Mouse (Mus musculus) embryonic facial prominence, embryonic 12.5 days (tissue): ENCODE results near the gene Msl1. TPM values are rescaled to one million over a fixed set of nuclear protein-coding genes. Genes with fewer than 3 reads are reported as not detected.

Source experiments
- ATAC-seq: fragments of 200-750 bp; cut with Nextera tagmentation; 2 replicates; pipeline ENCODE4 v1.8.0; 2017; ENCODE audit not compliant: insufficient number of reproducible peaks, insufficient read depth, low FRiP score, low TSS enrichment
- H3K27ac ChIP-seq: fragments of 300-500 bp; sonication (generic); 2 replicates; pipeline ENCODE4 v1.5.1; 2016; ENCODE audit warnings: mild to moderate bottlenecking
- H3K27me3 ChIP-seq: fragments of 300-500 bp; sonication (generic); 2 replicates; pipeline ENCODE4 v1.6.1; 2016; ENCODE audit warnings: mild to moderate bottlenecking, moderate library complexity
- H3K36me3 ChIP-seq: fragments of 300-500 bp; sonication (generic); 2 replicates; pipeline ENCODE4 v1.6.1; 2016; ENCODE audit warnings: mild to moderate bottlenecking
- H3K4me1 ChIP-seq: fragments of 300-500 bp; sonication (generic); 2 replicates; pipeline ENCODE4 v1.6.1; 2016
- H3K4me2 ChIP-seq: fragments of 300-500 bp; sonication (generic); replicated peaks from 2 replicates; pipeline ENCODE4 v1.6.1; 2016; ENCODE audit warnings: mild to moderate bottlenecking, moderate library complexity
- H3K4me3 ChIP-seq: fragments of 300-500 bp; sonication (generic); 2 replicates; pipeline ENCODE4 v1.5.1; 2016; ENCODE audit warnings: mild to moderate bottlenecking
- H3K9ac ChIP-seq: fragments of 300-500 bp; sonication (generic); 2 replicates; pipeline ENCODE4 v1.6.1; 2016; ENCODE audit warnings: mild to moderate bottlenecking, moderate library complexity
- H3K9me3 ChIP-seq: fragments of 300-500 bp; sonication (generic); 2 replicates; pipeline ENCODE4 v1.6.1; 2016; ENCODE audit warnings: mild to moderate bottlenecking, moderate library complexity
- WGBS: fragments of 180-500 bp; shearing (Covaris S2); methylation state at CpG from one replicate; pipeline ENCODE4 v1.1.7; 2016; 5-methylcytosine and 5-hydroxymethylcytosine counted together
- polyA plus RNA-seq: library from polyadenylated mRNA; unstranded; fragments of >200 nt; fragmentation: Nextera tagmentation; extraction: Ambion mirVana; gene quantifications from 2 replicates; pipeline ENCODE4 v1.2.1, GENCODE M21; 2016

Msl1 gene
- polyA plus RNA-seq, 1 experiment from 2014 or later = 35.6 TPM

DNA sequence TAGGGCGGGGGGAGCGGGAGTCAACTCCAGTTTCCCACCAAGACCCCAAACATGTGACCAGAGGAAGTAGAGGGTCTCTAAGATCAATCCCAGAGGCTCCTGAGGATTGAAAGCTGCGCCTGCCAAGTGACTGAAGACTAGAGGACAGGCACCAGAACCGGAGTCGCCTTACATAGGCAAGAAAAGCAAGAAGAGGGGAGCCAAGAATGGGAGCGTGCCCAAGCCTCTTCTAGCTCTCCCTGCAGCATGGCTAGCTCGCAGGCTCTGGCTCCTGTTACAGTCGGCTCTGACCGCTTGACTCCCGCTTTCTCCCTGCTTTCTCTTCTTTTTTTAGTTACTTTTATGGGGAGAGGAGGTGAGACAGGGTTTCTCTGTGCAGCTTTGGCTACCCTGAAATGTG, 10.1 kb upstream of the Msl1 start:
- Histone ChIP-seq H3K9ac (no peak overlapping the region), H3K4me3 (no peak overlapping the region), H3K36me3 (no peaks in the 10 kb centered on the region), H3K4me1 (peaks cover 59% of the 10 kb centered on the region), H3K27ac (peak overlapping the region; percentile 72), H3K27me3 (no peaks in the 10 kb centered on the region), H3K4me2 (0 out of 2 replicates have a peak overlapping the region, but pooled peaks have one; percentile 40), H3K9me3 (no peaks in the 10 kb centered on the region)
- no peak for ATAC-seq
- 53% methylated on average over 10 of the region's 10 CpGs for WGBS

- no peak overlapping the region for H3K4me3 ChIP-seq
- H3K4me1 ChIP-seq = peaks cover 59% of the 10 kb centered on the region
- no peak overlapping the region for H3K9ac ChIP-seq
- no peak for ATAC-seq
- peak overlapping the region; percentile 72 for H3K27ac ChIP-seq
- peak overlapping the region; percentile 40 for H3K4me2 ChIP-seq
- H3K36me3 ChIP-seq = no peaks in the 10 kb centered on the region
- H3K9me3 ChIP-seq = no peaks in the 10 kb centered on the region
- H3K27me3 ChIP-seq = no peaks in the 10 kb centered on the region
- 9% methylated on average over 12 of the region's 12 CpGs for WGBS
Observed at GRCm38 (mm10) chr11:98785772-98786281, 9.5 kb upstream of the Msl1 start.

- Histone ChIP-seq H3K9me3 (no peaks in the 10 kb centered on the region), H3K9ac (no peak overlapping the region), H3K4me1 (peaks cover 58% of the 10 kb centered on the region), H3K4me2 (peak overlapping the region; percentile 40), H3K36me3 (no peaks in the 10 kb centered on the region), H3K27ac (peak overlapping the region; percentile 72), H3K4me3 (0 out of 2 replicates have a peak overlapping the region, but pooled peaks have one; percentile 4), H3K27me3 (no peaks in the 10 kb centered on the region)
- 2% methylated on average over 14 of the region's 15 CpGs for WGBS
- 0 out of 2 replicates have a peak, but pooled peaks have one; percentile 3 for ATAC-seq
Observed at GRCm38 (mm10) chr11:98786359-98787214, 8.7 kb upstream of the Msl1 start.

GRCm38 (mm10) chr11:98787229-98787628, 8.1 kb upstream of the Msl1 start:
- Histone ChIP-seq H3K9me3 (no peaks in the 10 kb centered on the region), H3K36me3 (no peaks in the 10 kb centered on the region), H3K27me3 (no peaks in the 10 kb centered on the region), H3K4me1 (peaks cover 51% of the 10 kb centered on the region), H3K4me2 (0 out of 2 replicates have a peak overlapping the region, but pooled peaks have one; percentile 40), H3K4me3 (no peak overlapping the region), H3K27ac (peak overlapping the region; percentile 72; the same call in 1 of the 2 replicates), H3K9ac (no peak overlapping the region)
- WGBS = 32% methylated on average over 7 of the region's 7 CpGs
- ATAC-seq = no peak

DNA sequence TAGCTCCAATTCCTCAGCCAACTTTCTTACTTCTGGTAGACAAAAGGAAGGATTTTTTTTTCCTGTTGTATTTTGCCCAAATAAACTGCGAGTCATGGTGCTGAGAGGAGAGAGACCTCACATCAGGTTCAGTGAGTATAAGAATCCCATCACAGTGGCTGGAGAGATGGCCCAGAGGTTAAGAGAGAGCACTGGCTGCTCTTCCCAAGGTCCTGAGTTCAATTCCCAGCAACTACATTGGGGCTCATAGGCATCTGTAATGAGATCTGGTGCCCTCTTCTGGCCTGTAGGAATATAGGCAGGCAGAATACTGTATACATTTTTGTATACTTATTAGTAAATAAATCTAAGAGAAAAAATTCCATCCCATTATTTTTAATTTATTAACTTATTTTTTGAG, 7.6 kb upstream of the Msl1 start:
- Histone ChIP-seq H3K27me3 (no peaks in the 10 kb centered on the region), H3K27ac (no peak overlapping the region), H3K4me3 (no peak overlapping the region), H3K9me3 (no peaks in the 10 kb centered on the region), H3K4me1 (peaks cover 47% of the 10 kb centered on the region), H3K36me3 (no peaks in the 10 kb centered on the region), H3K4me2 (no peak overlapping the region), H3K9ac (no peak overlapping the region)
- 100% methylated on average over 1 of the region's 1 CpGs for WGBS
- no peak for ATAC-seq

DNA sequence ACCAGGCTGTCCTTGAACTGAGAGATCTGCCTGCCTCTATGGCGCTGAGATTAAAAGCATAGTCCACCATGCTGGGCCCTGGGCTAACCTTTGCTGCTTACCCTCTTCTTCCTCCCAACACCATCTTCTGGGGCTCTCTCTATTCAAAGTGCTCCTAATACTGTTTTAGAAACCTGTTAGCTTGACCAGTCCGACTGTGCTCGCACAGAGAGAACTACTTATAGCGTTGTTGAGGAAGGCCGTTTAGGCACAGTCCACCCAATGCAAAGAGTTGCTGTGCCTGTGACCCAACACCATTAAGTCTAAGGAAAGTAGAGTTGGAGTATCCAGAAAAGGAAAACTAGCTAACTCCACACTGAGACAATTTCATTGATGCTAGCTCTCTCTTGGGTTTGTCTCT, 7.2 kb upstream of the Msl1 start:
- Histone ChIP-seq H3K4me3 (no peak overlapping the region; the same call in 1 of the 2 replicates), H3K9ac (no peak overlapping the region), H3K9me3 (no peaks in the 10 kb centered on the region), H3K4me2 (peak overlapping the region; percentile 70), H3K27me3 (no peaks in the 10 kb centered on the region), H3K36me3 (no peaks in the 10 kb centered on the region), H3K4me1 (peaks cover 46% of the 10 kb centered on the region), H3K27ac (peak overlapping the region; percentile 79)
- 88% methylated on average over 5 of the region's 5 CpGs for WGBS
- no peak for ATAC-seq

DNA sequence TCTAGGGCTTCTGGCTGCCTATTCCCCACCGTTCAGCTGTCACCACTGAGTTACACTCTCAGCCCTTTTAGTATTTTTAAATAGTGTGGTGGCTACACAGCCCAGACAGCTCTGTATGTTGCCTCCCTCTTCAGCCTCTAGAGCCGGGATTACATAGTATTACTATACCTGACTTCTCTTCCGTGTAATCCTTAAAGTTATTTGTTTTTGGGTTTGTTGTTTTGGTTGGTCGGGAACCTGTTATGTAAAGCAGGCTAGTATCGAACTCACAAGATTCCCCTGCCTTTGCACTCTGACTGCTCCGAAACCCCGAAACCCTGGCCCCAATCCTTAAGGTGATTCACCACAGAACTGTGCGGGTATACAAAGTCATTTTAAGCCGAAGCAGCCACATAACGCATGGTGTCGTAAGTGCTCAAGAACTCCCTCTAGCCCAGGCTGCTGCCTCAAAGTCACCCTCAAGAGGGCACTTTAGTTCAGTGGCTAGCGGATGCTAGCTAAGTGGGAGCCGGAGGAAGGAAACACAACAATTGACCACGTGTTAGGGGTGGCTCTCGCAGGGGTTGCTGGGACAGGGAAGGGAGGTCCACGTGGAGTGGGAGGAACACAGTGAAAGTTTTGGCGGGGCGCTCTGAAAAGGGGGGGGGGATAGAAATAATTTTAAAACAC, 6.6 kb upstream of the Msl1 start:
- Histone ChIP-seq H3K27ac (peak overlapping the region; percentile 79), H3K4me3 (peak overlapping the region; percentile 43), H3K4me2 (peak overlapping the region; percentile 70), H3K9me3 (no peaks in the 10 kb centered on the region), H3K36me3 (no peaks in the 10 kb centered on the region), H3K4me1 (peaks cover 46% of the 10 kb centered on the region), H3K27me3 (no peaks in the 10 kb centered on the region), H3K9ac (peak overlapping the region; percentile 64)
- peak; percentile 74 for ATAC-seq
- whole genome bisulfite sequencing = 12% methylated on average over 18 of the region's 18 CpGs

DNA sequence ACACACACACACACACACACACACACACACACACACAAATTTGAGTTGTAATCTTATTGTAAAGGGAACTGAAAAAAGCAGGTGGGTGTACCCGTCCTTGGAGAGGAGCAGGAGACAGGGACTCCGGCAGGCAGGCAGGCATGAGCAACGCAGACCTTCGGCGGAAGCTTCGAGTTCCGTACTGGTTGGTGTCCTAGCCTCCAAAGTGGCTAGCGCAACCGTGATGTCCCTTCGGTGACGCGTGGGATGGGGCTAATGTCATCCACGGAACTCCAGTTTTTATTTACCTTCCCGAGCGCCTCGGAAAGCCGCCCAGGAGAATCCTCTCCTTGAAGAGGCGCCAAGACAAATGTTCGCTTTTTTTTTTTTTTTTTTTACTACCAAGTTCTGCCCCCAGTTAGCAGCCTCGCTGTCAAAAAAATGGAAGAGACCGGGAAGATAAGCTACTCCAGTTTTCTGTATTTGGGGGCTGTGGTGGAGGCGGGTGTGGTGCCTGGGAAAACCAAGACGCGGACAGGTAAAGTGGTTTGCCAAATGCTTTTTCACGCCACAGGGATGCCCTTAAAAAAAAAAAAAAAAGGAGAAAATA, 6.0 kb upstream of the Msl1 start:
- peak overlapping the region; percentile 79 for H3K27ac ChIP-seq
- peak overlapping the region; percentile 64 for H3K9ac ChIP-seq
- peak overlapping the region; percentile 70 for H3K4me2 ChIP-seq
- H3K9me3 ChIP-seq = no peaks in the 10 kb centered on the region
- H3K4me3 ChIP-seq = peak overlapping the region; percentile 43
- peaks cover 47% of the 10 kb centered on the region for H3K4me1 ChIP-seq
- no peaks in the 10 kb centered on the region for H3K36me3 ChIP-seq
- WGBS = 1% methylated on average over 25 of the region's 25 CpGs
- no peaks in the 10 kb centered on the region for H3K27me3 ChIP-seq
- ATAC-seq = no peak

- WGBS = 44% methylated on average over 5 of the region's 5 CpGs
- H3K36me3 ChIP-seq = no peaks in the 10 kb centered on the region
- H3K9ac ChIP-seq = no peak overlapping the region
- H3K4me3 ChIP-seq = peak overlapping the region; percentile 43
- H3K9me3 ChIP-seq = no peaks in the 10 kb centered on the region
- H3K27me3 ChIP-seq = no peaks in the 10 kb centered on the region
- ATAC-seq = no peak
- H3K4me2 ChIP-seq = peak overlapping the region; percentile 70
- peaks cover 45% of the 10 kb centered on the region for H3K4me1 ChIP-seq
- H3K27ac ChIP-seq = no peak overlapping the region
Observed at GRCm38 (mm10) chr11:98789824-98790223, 5.5 kb upstream of the Msl1 start.

DNA sequence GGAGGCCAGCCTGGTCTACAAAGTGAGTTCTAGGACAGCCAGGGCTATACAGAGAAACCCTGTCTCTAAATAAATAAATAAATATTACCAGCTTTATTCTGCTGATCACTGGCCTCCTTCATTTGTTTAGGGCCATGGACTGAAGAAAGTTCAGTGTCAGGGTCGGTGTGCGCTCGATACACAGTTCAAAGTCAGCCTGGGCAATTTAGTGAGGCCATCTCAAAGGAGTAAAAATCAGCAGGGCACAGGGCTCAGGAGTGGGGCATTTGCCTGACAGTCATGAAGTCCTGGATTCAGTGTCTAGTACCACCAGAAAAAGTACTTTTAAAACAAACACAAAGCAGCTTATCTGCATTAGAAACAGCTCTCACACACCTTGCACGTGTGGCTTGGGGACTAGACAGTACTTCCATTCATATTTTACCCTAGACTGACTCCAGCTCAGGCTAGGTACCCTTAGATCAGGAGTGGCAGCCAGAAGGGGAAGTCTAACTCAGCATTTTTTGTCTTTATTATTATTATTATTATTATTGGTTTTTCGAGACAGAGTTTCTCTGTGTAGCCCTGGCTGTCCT, 4.6 kb upstream of the Msl1 start:
- WGBS = 82% methylated on average over 5 of the region's 5 CpGs

GRCm38 (mm10) chr11:98791448-98791847, 3.9 kb upstream of the Msl1 start:
- H3K27ac ChIP-seq = no peak overlapping the region
- H3K9ac ChIP-seq = no peak overlapping the region
- H3K4me2 ChIP-seq = no peak overlapping the region
- no peaks in the 10 kb centered on the region for H3K27me3 ChIP-seq
- ATAC-seq = no peak
- H3K4me1 ChIP-seq = peaks cover 29% of the 10 kb centered on the region
- WGBS = 76% methylated on average over 1 of the region's 1 CpGs
- no peak overlapping the region for H3K4me3 ChIP-seq
- no peaks in the 10 kb centered on the region for H3K9me3 ChIP-seq
- no peaks in the 10 kb centered on the region for H3K36me3 ChIP-seq

More for the DNA sequence above, 4.6 kb upstream of the Msl1 start:
- peaks cover 36% of the 10 kb centered on the region for H3K4me1 ChIP-seq
- H3K4me2 ChIP-seq = no peak overlapping the region
- H3K9ac ChIP-seq = no peak overlapping the region
- no peaks in the 10 kb centered on the region for H3K27me3 ChIP-seq
- H3K36me3 ChIP-seq = no peaks in the 10 kb centered on the region
- no peak overlapping the region for H3K4me3 ChIP-seq
- ATAC-seq = no peak
- no peak overlapping the region for H3K27ac ChIP-seq
- no peaks in the 10 kb centered on the region for H3K9me3 ChIP-seq
